Mouse (Mus musculus): ENCODE measurements at regions not wholly inside any gene's neighbourhood (a gene's known extent, or its start where the extent isn't known, plus 50 kb on each side); places are given as distances from the start of the nearest gene placed in this dataset.
A peak's percentile ranks its signal among the peaks of the same experiment; 100 is the strongest.
"Not testable (repeated sequence)": the region's sequence is repeated elsewhere in the genome, so short reads cannot be mapped to it uniquely, and the experiment has no call there.

- no peak for DNase-seq
These were observed 497.2 kb downstream of the Pla2g4a start for GRCm38 (mm10) chr1:149463930-149464329.

GRCm38 (mm10) chr1:149449801-149450493, 511.1 kb downstream of the Pla2g4a start:
- no peak for DNase-seq

- no peak for DNase-seq
These were observed 512.6 kb downstream of the Pla2g4a start for GRCm38 (mm10) chr1:149448516-149448915.

- no peak for DNase-seq
These were observed 550.1 kb downstream of the Pla2g4a start for GRCm38 (mm10) chr1:149411009-149411408.

- no peak for DNase-seq
These were observed 555.7 kb downstream of the Pla2g4a start for GRCm38 (mm10) chr1:149405367-149405766.

GRCm38 (mm10) chr1:149388706-149389105, 572.4 kb downstream of the Pla2g4a start:
- no peak for DNase-seq

GRCm38 (mm10) chr1:149351338-149351907, 609.7 kb downstream of the Pla2g4a start:
- DNase-seq: no peak

- no peak for DNase-seq
These were observed 613.7 kb downstream of the Pla2g4a start for GRCm38 (mm10) chr1:149347359-149347758.

GRCm38 (mm10) chr1:149338158-149338557, 622.9 kb downstream of the Pla2g4a start:
- no peak for DNase-seq

GRCm38 (mm10) chr1:149332239-149332638, 628.9 kb downstream of the Pla2g4a start:
- no peak for DNase-seq

- no peak for DNase-seq
These were observed 633.9 kb downstream of the Pla2g4a start for GRCm38 (mm10) chr1:149327171-149327570.

GRCm38 (mm10) chr1:149323095-149323494, 638.0 kb downstream of the Pla2g4a start:
- no peak for DNase-seq

GRCm38 (mm10) chr1:149289725-149290124, 671.4 kb downstream of the Pla2g4a start:
- no peak for DNase-seq

GRCm38 (mm10) chr1:149274932-149275331, 686.2 kb downstream of the Pla2g4a start:
- DNase-seq: no peak

GRCm38 (mm10) chr1:149256866-149257265, 704.2 kb downstream of the Pla2g4a start:
- no peak for DNase-seq

GRCm38 (mm10) chr1:149254141-149254540, 706.9 kb downstream of the Pla2g4a start:
- peak; percentile 10 for DNase-seq

- no peak for DNase-seq
These were observed 722.6 kb downstream of the Pla2g4a start for GRCm38 (mm10) chr1:149238329-149239015.

- not testable (repeated sequence) for DNase-seq
These were observed 733.9 kb downstream of the Pla2g4a start for GRCm38 (mm10) chr1:149227170-149227569.

- no peak for DNase-seq
These were observed 734.7 kb downstream of the Pla2g4a start for GRCm38 (mm10) chr1:149226400-149226799.

- DNase-seq: no peak
These were observed 758.5 kb downstream of the Pla2g4a start for GRCm38 (mm10) chr1:149202631-149203030.

GRCm38 (mm10) chr1:149199284-149199683, 761.8 kb downstream of the Pla2g4a start:
- no peak for DNase-seq

GRCm38 (mm10) chr1:149198854-149199253, 762.2 kb downstream of the Pla2g4a start:
- DNase-seq: no peak
